Mouse (Mus musculus) embryonic facial prominence, embryonic 10.5 days (tissue): ENCODE measurements around the gene Il17rd. TPM values are rescaled to one million over a fixed set of nuclear protein-coding genes. Genes with fewer than 3 reads are reported as not detected.

Experiments used
- DNase-seq: peaks from one replicate; pipeline ENCODE4 v3.0.0-alpha.2; 2017; ENCODE audit warnings: low spot score
- H3K27ac ChIP-seq: fragments of 300-500 bp; sonication (generic); replicated peaks from 2 replicates; pipeline ENCODE4 v1.5.1; 2016; ENCODE audit warnings: mild to moderate bottlenecking
- H3K27me3 ChIP-seq: fragments of 300-500 bp; sonication (generic); replicated peaks from 2 replicates; pipeline ENCODE4 v1.6.1; 2016; ENCODE audit warnings: low read depth, mild to moderate bottlenecking; ENCODE audit not compliant: poor library complexity, severe bottlenecking
- H3K36me3 ChIP-seq: fragments of 300-500 bp; sonication (generic); replicated peaks from 2 replicates; pipeline ENCODE4 v1.6.1; 2016; ENCODE audit warnings: mild to moderate bottlenecking, moderate library complexity
- H3K4me1 ChIP-seq: fragments of 300-500 bp; sonication (generic); 2 replicates; pipeline ENCODE4 v1.6.1; 2016
- H3K4me3 ChIP-seq: fragments of 300-500 bp; sonication (generic); 2 replicates; pipeline ENCODE4 v1.5.1; 2016; ENCODE audit warnings: mild to moderate bottlenecking, moderate library complexity
- H3K9me3 ChIP-seq: fragments of 300-500 bp; sonication (generic); 2 replicates; pipeline ENCODE4 v1.6.1; 2016; ENCODE audit warnings: mild to moderate bottlenecking
- WGBS: fragments of 180-500 bp; shearing (Covaris S2); methylation state at CpG from one replicate; pipeline ENCODE4 v1.1.7; 2016; 5-methylcytosine and 5-hydroxymethylcytosine counted together
- polyA plus RNA-seq: library from polyadenylated mRNA; unstranded; fragments of >200 nt; fragmentation: Nextera tagmentation; extraction: Ambion mirVana; gene quantifications from 2 replicates; pipeline ENCODE4 v1.2.1, GENCODE M21; 2016

Il17rd gene
- 9.6 and 10.1 TPM in 2 replicates for polyA plus RNA-seq

- H3K36me3 ChIP-seq, result no peaks in the 10 kb centered on the region
- H3K27ac ChIP-seq, result peak within 1 kb of the TSS; percentile 92
- H3K9me3 ChIP-seq, result 0 out of 2 replicates have a peak, but pooled peaks cover 2% of the 10 kb centered on the region
- peak; percentile 96 for DNase-seq
- H3K4me3 ChIP-seq, result peak within 1 kb of the TSS; percentile 98
- peaks cover 12% of the 10 kb centered on the region; the same call in 1 of the 2 replicates for H3K27me3 ChIP-seq
- H3K4me1 ChIP-seq, result peaks cover 43% of the 10 kb centered on the region
- under 1% methylated on average over 29 of the region's 29 CpGs for WGBS
Measured at GRCm38 (mm10) chr14:27038783-27039182, at the start of gene Il17rd. Il17rd (plus strand) TSS chr14:27038941.

GRCm38 (mm10) chr14:26991622-26992021, 47.1 kb upstream of the Il17rd start:
- 74% methylated on average over 18 of the region's 18 CpGs for WGBS
- DNase-seq, result no peak
- Histone ChIP-seq H3K9me3 (no peaks in the 10 kb centered on the region), H3K36me3 (no peaks in the 10 kb centered on the region), H3K4me1 (peaks cover 17% of the 10 kb centered on the region), H3K4me3 (no peak overlapping the region), H3K27ac (no peak overlapping the region; the same call in 1 of the 2 replicates), H3K27me3 (no peaks in the 10 kb centered on the region)

GRCm38 (mm10) chr14:26993427-26993826, 45.3 kb upstream of the Il17rd start:
- WGBS, result 56% methylated on average over 3 of the region's 3 CpGs

GRCm38 (mm10) chr14:26994211-26994741, 44.5 kb upstream of the Il17rd start, which contains the start of gene Hesx1:
Hesx1 (plus strand) TSS chr14:26994416.
- DNase-seq, result peak; percentile 84
- Histone ChIP-seq H3K27me3 (0 out of 2 replicates have a peak, but pooled peaks cover 4% of the 10 kb centered on the region), H3K4me1 (peaks cover 17% of the 10 kb centered on the region), H3K9me3 (no peaks in the 10 kb centered on the region), H3K27ac (peak within 1 kb of the TSS; percentile 84), H3K36me3 (no peaks in the 10 kb centered on the region), H3K4me3 (peak within 1 kb of the TSS; percentile 53)
- WGBS, result 11% methylated on average over 16 of the region's 16 CpGs

More at GRCm38 (mm10) chr14:26993427-26993826, 45.3 kb upstream of the Il17rd start:
- H3K27ac ChIP-seq, result peak overlapping the region; percentile 84; the same call in 1 of the 2 replicates
- H3K36me3 ChIP-seq, result no peaks in the 10 kb centered on the region
- H3K4me3 ChIP-seq, result no peak overlapping the region
- no peak for DNase-seq
- no peaks in the 10 kb centered on the region for H3K27me3 ChIP-seq
- H3K4me1 ChIP-seq, result peaks cover 17% of the 10 kb centered on the region
- H3K9me3 ChIP-seq, result no peaks in the 10 kb centered on the region

- Histone ChIP-seq H3K4me1 (peaks cover 25% of the 10 kb centered on the region), H3K27me3 (peaks cover 22% of the 10 kb centered on the region), H3K4me3 (no peak overlapping the region), H3K27ac (no peak overlapping the region), H3K9me3 (no peaks in the 10 kb centered on the region), H3K36me3 (no peaks in the 10 kb centered on the region)
- no peak for DNase-seq
Measured at GRCm38 (mm10) chr14:26996257-26996656, 42.5 kb upstream of the Il17rd start.

GRCm38 (mm10) chr14:27000386-27000785, 38.4 kb upstream of the Il17rd start:
- peaks cover 8% of the 10 kb centered on the region for H3K4me1 ChIP-seq
- DNase-seq, result no peak
- H3K27ac ChIP-seq, result 0 out of 2 replicates have a peak overlapping the region, but pooled peaks have one; percentile 14
- H3K27me3 ChIP-seq, result peaks cover 25% of the 10 kb centered on the region
- H3K4me3 ChIP-seq, result peak overlapping the region; percentile 33
- H3K9me3 ChIP-seq, result no peaks in the 10 kb centered on the region
- 2% methylated on average over 11 of the region's 11 CpGs for WGBS
- H3K36me3 ChIP-seq, result no peaks in the 10 kb centered on the region

GRCm38 (mm10) chr14:27004906-27005305, 33.8 kb upstream of the Il17rd start:
- Histone ChIP-seq H3K9me3 (no peaks in the 10 kb centered on the region), H3K27ac (no peak overlapping the region), H3K4me1 (peaks cover 14% of the 10 kb centered on the region), H3K27me3 (peaks cover 17% of the 10 kb centered on the region), H3K4me3 (no peak overlapping the region), H3K36me3 (no peaks in the 10 kb centered on the region)
- DNase-seq, result no peak
- 81% methylated on average over 7 of the region's 7 CpGs for WGBS

- Histone ChIP-seq H3K9me3 (no peaks in the 10 kb centered on the region), H3K4me1 (peaks cover 7% of the 10 kb centered on the region; the same call in 1 of the 2 replicates), H3K4me3 (no peak overlapping the region), H3K27ac (no peak overlapping the region), H3K36me3 (no peaks in the 10 kb centered on the region), H3K27me3 (peaks cover 6% of the 10 kb centered on the region)
- no peak for DNase-seq
- WGBS, result 15% methylated on average over 6 of the region's 6 CpGs
Measured at GRCm38 (mm10) chr14:27005937-27006336, 32.8 kb upstream of the Il17rd start.

GRCm38 (mm10) chr14:27011561-27011960, 27.2 kb upstream of the Il17rd start:
- DNase-seq, result no peak
- 82% methylated on average over 5 of the region's 5 CpGs for WGBS
- 0 out of 2 replicates have a peak, but pooled peaks cover 2% of the 10 kb centered on the region for H3K4me1 ChIP-seq
- no peak overlapping the region for H3K27ac ChIP-seq
- H3K36me3 ChIP-seq, result no peaks in the 10 kb centered on the region
- no peak overlapping the region for H3K4me3 ChIP-seq
- H3K27me3 ChIP-seq, result no peaks in the 10 kb centered on the region
- no peaks in the 10 kb centered on the region for H3K9me3 ChIP-seq

- Histone ChIP-seq H3K4me3 (no peak overlapping the region), H3K27me3 (no peaks in the 10 kb centered on the region), H3K4me1 (no peaks in the 10 kb centered on the region), H3K9me3 (no peaks in the 10 kb centered on the region), H3K27ac (no peak overlapping the region), H3K36me3 (no peaks in the 10 kb centered on the region)
- no peak for DNase-seq
- 56% methylated on average over 4 of the region's 4 CpGs for WGBS
Measured at GRCm38 (mm10) chr14:27013658-27014057, 25.1 kb upstream of the Il17rd start.

- H3K27ac ChIP-seq, result no peak overlapping the region
- 92% methylated on average over 2 of the region's 2 CpGs for WGBS
Measured at GRCm38 (mm10) chr14:27017936-27018335, 20.8 kb upstream of the Il17rd start.

GRCm38 (mm10) chr14:27019850-27020249, 18.9 kb upstream of the Il17rd start:
- Histone ChIP-seq H3K4me1 (peaks cover 5% of the 10 kb centered on the region; the same call in 1 of the 2 replicates), H3K27me3 (no peaks in the 10 kb centered on the region), H3K9me3 (no peaks in the 10 kb centered on the region), H3K36me3 (no peaks in the 10 kb centered on the region), H3K27ac (no peak overlapping the region), H3K4me3 (no peak overlapping the region)
- DNase-seq, result no peak
- WGBS, result 93% methylated on average over 14 of the region's 14 CpGs

More at GRCm38 (mm10) chr14:27017936-27018335, 20.8 kb upstream of the Il17rd start:
- Histone ChIP-seq H3K36me3 (no peaks in the 10 kb centered on the region), H3K27me3 (no peaks in the 10 kb centered on the region), H3K9me3 (no peaks in the 10 kb centered on the region), H3K4me1 (peaks cover 5% of the 10 kb centered on the region; the same call in 1 of the 2 replicates), H3K4me3 (no peak overlapping the region)
- DNase-seq, result no peak

- WGBS, result 43% methylated on average over 11 of the region's 11 CpGs
- Histone ChIP-seq H3K27me3 (no peaks in the 10 kb centered on the region), H3K4me3 (no peak overlapping the region), H3K9me3 (no peaks in the 10 kb centered on the region), H3K36me3 (no peaks in the 10 kb centered on the region), H3K4me1 (peaks cover 8% of the 10 kb centered on the region; the same call in 1 of the 2 replicates), H3K27ac (no peak overlapping the region)
- peak; percentile 80 for DNase-seq
Measured at GRCm38 (mm10) chr14:27022876-27023275, 15.9 kb upstream of the Il17rd start.
